Mouse (Mus musculus): ENCODE results near the gene 9330182L06Rik. TPM values are rescaled to one million over a fixed set of nuclear protein-coding genes. Genes with fewer than 3 reads are reported as not detected.

Gene 9330182L06Rik
- polyA plus RNA-seq, 1 experiment from 2014 or later, result 44.2 TPM

DNA sequence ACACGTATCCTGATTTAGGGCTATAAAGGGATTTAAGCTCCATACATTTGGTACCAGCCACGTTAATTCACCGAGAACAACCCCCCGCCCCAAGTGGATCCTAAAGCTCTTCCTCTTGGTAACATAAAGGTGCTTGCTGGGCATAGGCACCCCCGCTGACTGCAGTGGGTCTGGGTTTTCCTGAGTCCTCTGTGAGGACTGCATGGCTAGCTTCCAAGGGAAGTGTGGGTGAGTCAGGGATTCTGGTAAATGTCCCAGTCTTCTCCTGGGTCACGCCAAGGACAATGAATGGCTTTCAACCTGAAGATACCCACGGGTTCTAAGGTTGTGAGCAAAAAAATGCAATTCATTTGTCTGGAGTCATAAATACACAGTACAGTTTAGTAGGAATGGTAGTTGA is 124.0 kb downstream of the 9330182L06Rik start:
- H3K9me3 ChIP-seq (ENCODE audit: control insufficient read depth, low read length), result no peaks in the 10 kb centered on the region
- no peaks in the 10 kb centered on the region for H3K27me3 ChIP-seq (ENCODE audit: control insufficient read depth, insufficient read depth, low read length)
- no peak overlapping the region for H3K4me2 ChIP-seq (ENCODE audit: low read depth, low read length)
- WGBS, result 53% methylated on average over 7 of the region's 7 CpGs
- H3K4me3 ChIP-seq (ENCODE audit: low read depth, low read length), result no peak overlapping the region
- no peaks in the 10 kb centered on the region for H3K36me3 ChIP-seq (ENCODE audit: control insufficient read depth, insufficient read depth, low read length)
- ATAC-seq (ENCODE audit: low read depth), result peak; percentile 61; the same call in 1 of the 2 replicates
- no peaks in the 10 kb centered on the region for H3K4me1 ChIP-seq (ENCODE audit: control insufficient read depth, insufficient read depth, low read length)
- no peak overlapping the region for H3K9ac ChIP-seq (replicated peaks; ENCODE audit: low read depth, low read length)
- no peak overlapping the region for H3K27ac ChIP-seq (ENCODE audit: low read depth, low read length)

GRCm38 (mm10) chr5:9391858-9392393 is 126.0 kb downstream of the 9330182L06Rik start:
- Histone ChIP-seq H3K4me3 (ENCODE audit: low read depth, low read length) (no peak overlapping the region), H3K4me1 (ENCODE audit: control insufficient read depth, insufficient read depth, low read length) (no peaks in the 10 kb centered on the region), H3K36me3 (ENCODE audit: control insufficient read depth, insufficient read depth, low read length) (no peaks in the 10 kb centered on the region), H3K27me3 (ENCODE audit: control insufficient read depth, insufficient read depth, low read length) (no peaks in the 10 kb centered on the region), H3K9ac (replicated peaks; ENCODE audit: low read depth, low read length) (no peak overlapping the region), H3K9me3 (ENCODE audit: control insufficient read depth, low read length) (no peaks in the 10 kb centered on the region), H3K27ac (ENCODE audit: low read depth, low read length) (no peak overlapping the region), H3K4me2 (ENCODE audit: low read depth, low read length) (no peak overlapping the region)
- 78% methylated on average over 1 of the region's 1 CpGs for WGBS
- ATAC-seq (ENCODE audit: low read depth), result no peak

- ATAC-seq (ENCODE audit: low read depth), result no peak
- Histone ChIP-seq H3K4me2 (ENCODE audit: low read depth, low read length) (no peak overlapping the region), H3K4me1 (ENCODE audit: control insufficient read depth, insufficient read depth, low read length) (no peaks in the 10 kb centered on the region), H3K36me3 (ENCODE audit: control insufficient read depth, insufficient read depth, low read length) (no peaks in the 10 kb centered on the region), H3K27ac (ENCODE audit: low read depth, low read length) (no peak overlapping the region), H3K9me3 (ENCODE audit: control insufficient read depth, low read length) (no peaks in the 10 kb centered on the region), H3K9ac (replicated peaks; ENCODE audit: low read depth, low read length) (no peak overlapping the region), H3K4me3 (ENCODE audit: low read depth, low read length) (no peak overlapping the region), H3K27me3 (ENCODE audit: control insufficient read depth, insufficient read depth, low read length) (no peaks in the 10 kb centered on the region)
- WGBS, result 94% methylated on average over 7 of the region's 7 CpGs
Measured at GRCm38 (mm10) chr5:9417098-9417497, 151.2 kb downstream of the 9330182L06Rik start.

GRCm38 (mm10) chr5:9417802-9418201 is 151.9 kb downstream of the 9330182L06Rik start:
- Histone ChIP-seq H3K4me1 (ENCODE audit: control insufficient read depth, insufficient read depth, low read length) (no peaks in the 10 kb centered on the region), H3K27me3 (ENCODE audit: control insufficient read depth, insufficient read depth, low read length) (no peaks in the 10 kb centered on the region), H3K27ac (ENCODE audit: low read depth, low read length) (no peak overlapping the region), H3K36me3 (ENCODE audit: control insufficient read depth, insufficient read depth, low read length) (no peaks in the 10 kb centered on the region), H3K9me3 (ENCODE audit: control insufficient read depth, low read length) (no peaks in the 10 kb centered on the region), H3K4me3 (ENCODE audit: low read depth, low read length) (no peak overlapping the region), H3K4me2 (ENCODE audit: low read depth, low read length) (no peak overlapping the region), H3K9ac (replicated peaks; ENCODE audit: low read depth, low read length) (no peak overlapping the region)
- no peak for ATAC-seq (ENCODE audit: low read depth)
- WGBS, result 71% methylated on average over 9 of the region's 9 CpGs

GRCm38 (mm10) chr5:9419964-9420363 is 154.0 kb downstream of the 9330182L06Rik start:
- Histone ChIP-seq H3K27me3 (ENCODE audit: control insufficient read depth, insufficient read depth, low read length) (no peaks in the 10 kb centered on the region), H3K4me2 (ENCODE audit: low read depth, low read length) (no peak overlapping the region), H3K9ac (replicated peaks; ENCODE audit: low read depth, low read length) (no peak overlapping the region), H3K4me3 (ENCODE audit: low read depth, low read length) (no peak overlapping the region), H3K27ac (ENCODE audit: low read depth, low read length) (no peak overlapping the region), H3K4me1 (ENCODE audit: control insufficient read depth, insufficient read depth, low read length) (no peaks in the 10 kb centered on the region), H3K9me3 (ENCODE audit: control insufficient read depth, low read length) (no peaks in the 10 kb centered on the region), H3K36me3 (ENCODE audit: control insufficient read depth, insufficient read depth, low read length) (no peaks in the 10 kb centered on the region)
- WGBS, result 73% methylated on average over 1 of the region's 1 CpGs
- ATAC-seq (ENCODE audit: low read depth), result peak; percentile 78; the same call in 1 of the 2 replicates

- Histone ChIP-seq H3K4me1 (ENCODE audit: control insufficient read depth, insufficient read depth, low read length) (no peaks in the 10 kb centered on the region), H3K4me3 (ENCODE audit: low read depth, low read length) (no peak overlapping the region), H3K9me3 (ENCODE audit: control insufficient read depth, low read length) (no peaks in the 10 kb centered on the region), H3K4me2 (ENCODE audit: low read depth, low read length) (no peak overlapping the region), H3K27me3 (ENCODE audit: control insufficient read depth, insufficient read depth, low read length) (no peaks in the 10 kb centered on the region), H3K9ac (replicated peaks; ENCODE audit: low read depth, low read length) (no peak overlapping the region), H3K27ac (ENCODE audit: low read depth, low read length) (no peak overlapping the region), H3K36me3 (ENCODE audit: control insufficient read depth, insufficient read depth, low read length) (no peaks in the 10 kb centered on the region)
- ATAC-seq (ENCODE audit: low read depth), result no peak
- WGBS, result 48% methylated on average over 2 of the region's 2 CpGs
Measured at GRCm38 (mm10) chr5:9424464-9424863, 158.5 kb downstream of the 9330182L06Rik start.

DNA sequence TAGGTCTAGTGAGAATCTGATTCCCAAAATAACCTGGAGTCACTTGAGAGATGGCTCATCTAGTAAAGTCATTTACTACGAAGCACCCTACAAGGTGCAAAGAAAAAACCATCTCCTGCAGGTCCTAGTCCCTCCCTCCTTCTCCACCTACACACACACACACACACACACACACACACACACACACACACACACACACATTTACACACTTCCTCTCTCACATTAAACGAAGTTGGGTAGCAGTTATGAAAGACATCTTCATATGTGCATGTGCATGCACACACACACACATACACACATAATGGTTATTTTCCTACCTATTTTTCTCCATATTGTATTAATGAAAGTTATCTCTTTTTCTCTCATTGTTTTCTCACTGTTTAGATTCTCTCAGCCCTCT is 161.2 kb downstream of the 9330182L06Rik start:
- H3K9me3 ChIP-seq (ENCODE audit: control insufficient read depth, low read length), result no peaks in the 10 kb centered on the region
- no peak overlapping the region for H3K9ac ChIP-seq (replicated peaks; ENCODE audit: low read depth, low read length)
- H3K36me3 ChIP-seq (ENCODE audit: control insufficient read depth, insufficient read depth, low read length), result no peaks in the 10 kb centered on the region
- H3K4me3 ChIP-seq (ENCODE audit: low read depth, low read length), result no peak overlapping the region
- H3K27me3 ChIP-seq (ENCODE audit: control insufficient read depth, insufficient read depth, low read length), result no peaks in the 10 kb centered on the region
- H3K4me2 ChIP-seq (ENCODE audit: low read depth, low read length), result no peak overlapping the region
- ATAC-seq (ENCODE audit: low read depth), result peak; percentile 28; the same call in 1 of the 2 replicates
- WGBS, result 71% methylated on average over 2 of the region's 2 CpGs
- H3K4me1 ChIP-seq (ENCODE audit: control insufficient read depth, insufficient read depth, low read length), result no peaks in the 10 kb centered on the region
- H3K27ac ChIP-seq (ENCODE audit: low read depth, low read length), result no peak overlapping the region

- peak; percentile 78 for ATAC-seq (ENCODE audit: low read depth)
- Histone ChIP-seq H3K27ac (ENCODE audit: low read depth, low read length) (no peak overlapping the region), H3K27me3 (ENCODE audit: control insufficient read depth, insufficient read depth, low read length) (no peaks in the 10 kb centered on the region), H3K9ac (replicated peaks; ENCODE audit: low read depth, low read length) (no peak overlapping the region), H3K4me2 (ENCODE audit: low read depth, low read length) (no peak overlapping the region), H3K9me3 (ENCODE audit: control insufficient read depth, low read length) (no peaks in the 10 kb centered on the region), H3K4me1 (ENCODE audit: control insufficient read depth, insufficient read depth, low read length) (no peaks in the 10 kb centered on the region), H3K36me3 (ENCODE audit: control insufficient read depth, insufficient read depth, low read length) (no peaks in the 10 kb centered on the region), H3K4me3 (ENCODE audit: low read depth, low read length) (no peak overlapping the region)
- 40% methylated on average over 10 of the region's 10 CpGs for WGBS
Measured at GRCm38 (mm10) chr5:9427581-9428241, 161.8 kb downstream of the 9330182L06Rik start.

GRCm38 (mm10) chr5:9428728-9429127 is 162.8 kb downstream of the 9330182L06Rik start:
- no peak for ATAC-seq (ENCODE audit: low read depth)
- WGBS, result 65% methylated on average over 3 of the region's 3 CpGs
- Histone ChIP-seq H3K9ac (replicated peaks; ENCODE audit: low read depth, low read length) (no peak overlapping the region), H3K4me1 (ENCODE audit: control insufficient read depth, insufficient read depth, low read length) (no peaks in the 10 kb centered on the region), H3K27me3 (ENCODE audit: control insufficient read depth, insufficient read depth, low read length) (no peaks in the 10 kb centered on the region), H3K9me3 (ENCODE audit: control insufficient read depth, low read length) (no peaks in the 10 kb centered on the region), H3K27ac (ENCODE audit: low read depth, low read length) (no peak overlapping the region), H3K4me2 (ENCODE audit: low read depth, low read length) (no peak overlapping the region), H3K4me3 (ENCODE audit: low read depth, low read length) (no peak overlapping the region), H3K36me3 (ENCODE audit: control insufficient read depth, insufficient read depth, low read length) (no peaks in the 10 kb centered on the region)

Measured in neural tube, embryonic 14.5 days (tissue).